Mouse (Mus musculus) kidney, postnatal 0 days (tissue): ENCODE data around the gene Olfr263. TPM values are rescaled to one million over a fixed set of nuclear protein-coding genes. Genes with fewer than 3 reads are reported as not detected.
A peak's percentile ranks its signal among the peaks of the same experiment; 100 is the strongest.

ENCODE experiments used
- ATAC-seq: fragments of 200-750 bp; cut with Nextera tagmentation; replicated peaks from 2 replicates; pipeline ENCODE4 v1.8.0; 2017; ENCODE audit warnings: low read depth, moderate number of reproducible peaks, moderate TSS enrichment, moderate library complexity; ENCODE audit not compliant: low FRiP score
- DNase-seq: peaks from one replicate; pipeline ENCODE4 v3.0.0-alpha.2; 2016; ENCODE audit warnings: low spot score
- H3K27ac ChIP-seq: fragments of 300-500 bp; sonication (generic); 2 replicates; pipeline ENCODE4 v1.5.1; 2014; ENCODE audit warnings: mild to moderate bottlenecking
- H3K27me3 ChIP-seq: fragments of 300-500 bp; sonication (generic); 2 replicates; pipeline ENCODE4 v1.6.1; 2014; ENCODE audit warnings: low read length, mixed read lengths; ENCODE audit not compliant: insufficient read depth
- H3K36me3 ChIP-seq: fragments of 300-500 bp; sonication (generic); 2 replicates; pipeline ENCODE4 v1.6.1; 2014; ENCODE audit warnings: low read length, mixed read lengths; ENCODE audit not compliant: insufficient read depth
- H3K4me1 ChIP-seq: fragments of 300-500 bp; sonication (generic); replicated peaks from 2 replicates; pipeline ENCODE4 v1.6.1; 2014; ENCODE audit warnings: antibody characterized with exemption, low read length, mixed read lengths; ENCODE audit not compliant: insufficient read depth
- H3K4me2 ChIP-seq: fragments of 300-500 bp; sonication (generic); 2 replicates; pipeline ENCODE4 v1.6.1; 2014; ENCODE audit warnings: mild to moderate bottlenecking, low read length, moderate library complexity, mixed read lengths
- H3K4me3 ChIP-seq: fragments of 300-500 bp; sonication (generic); replicated peaks from 2 replicates; pipeline ENCODE4 v1.5.1; 2014; ENCODE audit warnings: low read depth, low read length
- H3K9ac ChIP-seq: fragments of 300-500 bp; sonication (generic); 2 replicates; pipeline ENCODE4 v1.6.1; 2014; ENCODE audit warnings: low read depth, low read length
- H3K9me3 ChIP-seq: fragments of 300-500 bp; sonication (generic); replicated peaks from 2 replicates; pipeline ENCODE4 v1.6.1; 2016; ENCODE audit warnings: low read length, inconsistent platforms, mixed read lengths
- CTCF ChIP-seq: IDR thresholded peaks from 2 replicates; pipeline ENCODE4 v1.5.1; 2016; ENCODE audit warnings: antibody characterized with exemption, low read depth, mild to moderate bottlenecking, moderate library complexity
- WGBS: fragments of 180-500 bp; shearing (Covaris S2); extraction: QIAGEN DNeasy Blood & Tissue Kit; methylation state at CpG from one replicate; pipeline ENCODE4 v1.1.7; 2014; 5-methylcytosine and 5-hydroxymethylcytosine counted together
- polyA plus RNA-seq: library from polyadenylated mRNA; unstranded; fragments of >200 nt; fragmentation: Nextera tagmentation; extraction: Ambion mirVana; gene quantifications from 2 replicates; pipeline ENCODE4 v1.2.1, GENCODE M21; 2015

Olfr263 gene
- polyA plus RNA-seq, 1 experiment from 2014 or later, result not detected

DNA sequence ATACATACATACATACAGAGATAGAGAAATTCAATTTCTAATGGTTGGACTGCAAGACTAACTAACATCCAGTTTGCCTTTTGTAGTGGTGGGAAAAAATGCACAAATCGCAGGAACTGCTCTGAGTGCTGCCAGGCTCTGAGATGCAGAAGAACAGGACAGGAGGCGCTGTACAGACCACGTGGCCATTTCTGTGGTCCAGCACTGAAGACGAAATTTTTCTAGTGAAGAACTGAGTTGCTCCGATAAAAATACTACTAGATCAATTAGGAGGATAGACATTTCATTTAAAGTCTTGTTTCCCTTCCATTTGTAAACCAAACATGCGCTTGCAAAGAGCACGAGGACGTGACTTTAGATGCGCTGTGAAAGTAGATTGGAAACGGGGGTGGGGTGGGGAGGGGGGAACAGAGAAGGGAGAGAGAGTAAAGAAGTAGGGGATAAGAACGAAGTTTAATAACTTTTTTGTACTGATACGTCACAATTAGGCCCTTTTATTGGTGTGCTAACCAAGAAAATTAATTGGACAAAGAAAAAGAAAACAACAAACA is 42.2 kb downstream of the Olfr263 start:
- Histone ChIP-seq H3K9me3 (no peaks in the 10 kb centered on the region), H3K27ac (no peak overlapping the region; the same call in 1 of the 2 replicates), H3K4me1 (peaks cover 5% of the 10 kb centered on the region; the same call in 1 of the 2 replicates), H3K27me3 (no peaks in the 10 kb centered on the region), H3K36me3 (no peaks in the 10 kb centered on the region), H3K4me3 (peak overlapping the region; percentile 49), H3K4me2 (peak overlapping the region; percentile 71), H3K9ac (peak overlapping the region; percentile 27; the same call in 1 of the 2 replicates)
- WGBS, result 0% methylated on average over 12 of the region's 12 CpGs
- no peak for ATAC-seq
- peak; percentile 87 for DNase-seq
- peak; percentile 45; the same call in 1 of the 2 replicates for TF ChIP-seq CTCF

DNA sequence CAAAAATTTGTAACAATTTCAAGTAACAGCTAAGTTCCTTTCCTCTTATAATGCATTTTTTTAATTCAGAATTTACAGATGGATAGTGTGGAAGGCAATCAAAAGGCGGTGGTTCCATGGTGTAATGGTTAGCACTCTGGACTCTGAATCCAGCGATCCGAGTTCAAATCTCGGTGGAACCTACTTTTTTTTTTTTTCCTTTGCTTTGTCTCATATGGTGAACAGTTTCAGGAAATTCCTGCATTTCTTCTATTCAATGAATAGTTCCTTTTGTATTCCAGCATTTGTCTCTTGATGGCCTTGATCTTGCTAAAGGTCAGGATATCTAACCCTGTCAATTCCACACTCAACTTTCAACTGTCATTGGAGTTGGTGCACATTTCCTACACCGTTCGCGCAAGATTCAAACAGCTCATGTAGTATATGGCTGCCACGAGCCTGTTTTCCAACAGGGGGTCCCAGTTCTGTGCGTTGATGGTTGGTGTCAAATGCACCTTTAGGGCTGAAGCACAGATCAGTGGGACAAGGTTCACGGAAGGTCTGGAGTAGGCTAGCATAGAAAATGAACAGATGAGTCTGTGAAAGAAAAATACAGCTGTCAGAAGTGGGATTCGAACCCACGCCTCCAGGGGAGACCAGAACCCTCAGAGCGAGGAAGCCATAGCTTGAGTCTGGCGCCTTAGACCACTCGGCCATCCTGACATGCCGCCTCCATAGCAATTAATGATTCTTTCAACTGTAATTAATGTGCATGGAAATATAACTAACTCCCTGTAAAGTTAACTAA is 43.0 kb downstream of the Olfr263 start:
- 1% methylated on average over 16 of the region's 16 CpGs for WGBS
- Histone ChIP-seq H3K4me1 (peaks cover 5% of the 10 kb centered on the region; the same call in 1 of the 2 replicates), H3K36me3 (no peaks in the 10 kb centered on the region), H3K9ac (no peak overlapping the region), H3K4me3 (peak overlapping the region; percentile 49), H3K9me3 (no peaks in the 10 kb centered on the region), H3K4me2 (peak overlapping the region; percentile 71), H3K27me3 (no peaks in the 10 kb centered on the region), H3K27ac (peak overlapping the region; percentile 32)
- TF ChIP-seq CTCF, result no peak
- peak; percentile 69 for ATAC-seq
- DNase-seq, result peak; percentile 82

DNA sequence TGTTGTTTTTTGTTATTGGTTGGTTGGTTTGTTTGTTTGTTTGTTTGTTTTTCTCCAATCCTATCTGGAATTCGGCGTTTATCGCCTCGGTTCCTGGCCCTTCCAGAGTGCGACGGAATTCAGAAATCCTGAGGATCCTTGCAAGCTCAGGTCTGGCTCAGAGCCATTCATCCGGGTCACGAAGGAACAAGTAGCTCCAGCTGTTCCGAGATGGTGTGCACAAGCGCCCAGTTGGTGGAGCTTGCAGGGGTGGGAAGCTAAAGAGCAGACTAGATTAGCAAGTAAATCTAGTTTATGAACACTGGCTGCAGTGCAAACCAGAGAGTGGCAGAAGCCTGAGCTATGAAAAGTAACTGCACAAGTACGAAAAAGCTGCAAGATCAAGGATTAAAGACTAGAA is 43.6 kb downstream of the Olfr263 start:
- Histone ChIP-seq H3K27me3 (no peaks in the 10 kb centered on the region), H3K9me3 (no peaks in the 10 kb centered on the region), H3K4me2 (peak overlapping the region; percentile 71), H3K4me1 (peaks cover 5% of the 10 kb centered on the region; the same call in 1 of the 2 replicates), H3K9ac (0 out of 2 replicates have a peak overlapping the region, but pooled peaks have one; percentile 8), H3K4me3 (peak overlapping the region; percentile 34), H3K36me3 (no peaks in the 10 kb centered on the region), H3K27ac (peak overlapping the region; percentile 32)
- under 1% methylated on average over 11 of the region's 11 CpGs for WGBS
- DNase-seq, result peak; percentile 93
- no peak for TF ChIP-seq CTCF
- peak; percentile 64 for ATAC-seq

DNA sequence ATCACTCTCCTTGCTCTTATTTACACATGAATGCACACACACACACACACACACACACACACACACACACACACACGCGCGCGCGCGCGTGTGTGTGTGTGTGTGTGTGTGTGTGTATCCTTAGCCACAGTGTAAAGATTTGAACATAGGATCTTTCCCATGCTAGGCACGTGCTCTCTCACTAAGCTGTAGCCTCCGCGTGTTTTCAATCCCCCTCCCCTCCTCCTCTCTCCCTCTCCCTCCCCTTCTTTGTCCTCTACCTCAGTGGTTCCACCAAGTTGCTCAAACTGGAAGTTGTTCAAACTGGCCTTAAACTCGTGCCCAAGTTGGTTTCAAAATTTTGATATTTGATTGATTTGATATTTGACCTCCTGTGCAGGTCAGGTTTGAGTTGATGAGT is 47.3 kb downstream of the Olfr263 start:
- Histone ChIP-seq H3K36me3 (no peaks in the 10 kb centered on the region), H3K4me3 (no peak overlapping the region), H3K4me2 (no peak overlapping the region), H3K4me1 (peaks cover 2% of the 10 kb centered on the region), H3K27ac (no peak overlapping the region), H3K27me3 (no peaks in the 10 kb centered on the region), H3K9ac (no peak overlapping the region), H3K9me3 (no peaks in the 10 kb centered on the region)
- TF ChIP-seq CTCF, result no peak
- no peak for DNase-seq
- 76% methylated on average over 11 of the region's 11 CpGs for WGBS
- no peak for ATAC-seq

DNA sequence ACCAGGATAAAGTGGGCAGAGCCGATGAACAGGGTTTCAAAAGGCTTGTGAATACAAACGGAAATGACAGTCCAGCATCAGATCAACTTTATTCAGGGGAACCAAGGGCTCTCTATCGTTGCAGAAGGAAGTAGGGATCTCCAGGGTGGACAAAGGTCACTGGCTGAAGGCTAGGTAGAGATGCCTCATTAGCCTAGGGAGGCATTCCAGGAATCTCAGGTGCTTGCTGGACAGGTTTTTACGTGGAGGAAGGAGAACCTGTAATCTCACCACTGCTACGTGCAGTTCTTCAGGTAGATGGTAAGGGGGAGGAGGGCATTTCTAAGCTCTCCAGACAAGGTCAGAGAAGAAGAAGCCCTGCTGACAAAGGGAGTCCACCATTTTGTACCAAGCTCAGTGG is 48.2 kb downstream of the Olfr263 start:
- no peak for TF ChIP-seq CTCF
- no peak overlapping the region for H3K9ac ChIP-seq
- ATAC-seq, result no peak
- 51% methylated on average over 5 of the region's 5 CpGs for WGBS
- no peaks in the 10 kb centered on the region for H3K27me3 ChIP-seq
- H3K4me2 ChIP-seq, result no peak overlapping the region
- peaks cover 4% of the 10 kb centered on the region for H3K36me3 ChIP-seq
- H3K4me1 ChIP-seq, result peaks cover 9% of the 10 kb centered on the region
- H3K4me3 ChIP-seq, result no peak overlapping the region
- H3K27ac ChIP-seq, result peak overlapping the region; percentile 19; the same call in 1 of the 2 replicates
- DNase-seq, result peak; percentile 21
- no peaks in the 10 kb centered on the region for H3K9me3 ChIP-seq

DNA sequence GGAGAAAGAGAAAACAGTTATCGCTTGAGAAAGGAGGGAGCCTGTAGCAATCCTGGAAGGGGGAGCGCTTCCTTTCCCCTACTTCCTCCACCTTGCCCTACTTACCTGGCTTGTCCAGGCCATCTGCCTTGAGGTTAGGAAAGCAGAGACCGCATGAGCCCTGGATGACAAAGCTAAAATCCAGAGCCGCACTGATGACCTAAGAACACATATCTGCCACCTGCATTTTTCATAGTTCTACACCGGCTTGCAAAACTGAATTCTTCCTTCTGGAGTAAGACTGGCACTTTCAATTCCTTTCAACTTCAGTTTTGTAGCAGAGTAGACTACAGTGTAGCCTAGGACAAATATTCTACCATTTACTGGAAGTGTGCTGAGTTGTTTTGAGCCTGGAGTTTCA is 48.9 kb downstream of the Olfr263 start:
- Histone ChIP-seq H3K9me3 (no peaks in the 10 kb centered on the region), H3K4me3 (no peak overlapping the region), H3K27me3 (no peaks in the 10 kb centered on the region), H3K4me1 (peaks cover 9% of the 10 kb centered on the region), H3K4me2 (no peak overlapping the region), H3K27ac (peak overlapping the region; percentile 19; the same call in 1 of the 2 replicates), H3K9ac (no peak overlapping the region), H3K36me3 (peaks cover 10% of the 10 kb centered on the region)
- no peak for ATAC-seq
- no peak for DNase-seq
- WGBS, result 85% methylated on average over 5 of the region's 5 CpGs
- TF ChIP-seq CTCF, result no peak
